Mouse (Mus musculus): ENCODE results near the gene Upk1b.

The Upk1b gene

DNA sequence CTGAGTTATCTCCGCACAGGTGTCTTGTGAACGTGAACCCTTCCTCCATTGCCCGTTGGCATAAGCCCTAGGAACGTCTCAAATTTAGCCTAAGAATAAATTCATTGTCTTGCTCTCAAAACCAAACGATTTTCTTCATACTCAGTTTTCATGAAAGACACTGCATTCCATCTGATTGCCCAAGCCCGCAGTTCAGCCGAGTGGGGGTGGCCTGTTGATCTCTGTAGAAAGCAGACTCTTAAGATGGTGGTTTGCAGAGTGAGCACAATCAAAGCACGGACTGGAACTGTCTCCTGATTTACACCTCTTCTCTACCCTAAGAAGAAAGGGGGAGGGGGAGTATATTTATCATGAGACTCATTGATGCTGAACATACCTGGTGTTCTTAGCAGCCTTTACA, 37.7 kb downstream of the Upk1b start:
- no peak for ATAC-seq (ENCODE audit: low TSS enrichment)

- ATAC-seq (ENCODE audit: low TSS enrichment), result no peak
These were observed 38.2 kb downstream of the Upk1b start for GRCm38 (mm10) chr16:38761972-38762371.

- ATAC-seq (ENCODE audit: low TSS enrichment), result no peak
These were observed 39.2 kb downstream of the Upk1b start for GRCm38 (mm10) chr16:38760834-38761375.

GRCm38 (mm10) chr16:38760239-38760638, 39.9 kb downstream of the Upk1b start:
- ATAC-seq (ENCODE audit: low TSS enrichment), result no peak

GRCm38 (mm10) chr16:38758104-38758861, 41.8 kb downstream of the Upk1b start:
- no peak; the same call in 1 of the 2 replicates for ATAC-seq (ENCODE audit: low TSS enrichment)

DNA sequence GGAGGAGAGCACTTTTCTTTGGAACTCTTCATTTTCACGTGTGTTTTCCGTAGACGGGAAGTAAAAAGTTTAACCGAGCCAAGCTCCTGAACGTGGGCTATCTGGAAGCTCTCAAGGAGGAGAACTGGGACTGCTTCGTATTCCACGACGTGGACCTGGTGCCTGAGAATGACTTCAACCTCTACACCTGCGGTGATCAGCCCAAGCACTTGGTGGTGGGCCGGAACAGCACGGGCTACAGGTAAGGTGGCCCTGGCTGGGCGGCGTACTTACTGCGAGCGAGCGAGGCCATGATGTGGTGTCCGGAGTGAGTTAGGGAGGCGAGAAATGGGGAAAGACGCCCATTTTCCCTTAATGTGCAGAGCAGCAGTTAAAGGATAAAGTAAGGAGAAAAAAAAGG, 42.5 kb downstream of the Upk1b start:
- ATAC-seq (ENCODE audit: low TSS enrichment), result no peak

DNA sequence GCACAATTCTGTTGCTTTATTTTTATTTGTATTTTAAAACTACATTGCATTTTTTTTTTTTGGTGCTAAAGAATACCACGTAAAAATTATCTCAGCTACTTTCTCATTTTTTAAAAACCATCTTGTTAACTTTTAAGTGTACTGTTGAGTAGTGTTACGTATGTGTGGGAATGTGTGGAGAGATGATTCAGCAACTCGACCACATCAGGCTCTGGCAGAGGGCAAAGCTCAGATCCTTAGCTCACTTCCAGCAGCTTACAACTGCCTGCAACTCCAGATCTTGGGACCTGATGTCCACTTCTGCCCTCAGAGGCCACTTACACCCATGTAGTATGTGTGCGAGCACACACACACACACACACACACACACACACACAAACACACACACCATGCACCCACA, 43.6 kb downstream of the Upk1b start:
- no peak for ATAC-seq (ENCODE audit: low TSS enrichment)

- ATAC-seq (ENCODE audit: low TSS enrichment), result no peak
These were observed 44.0 kb downstream of the Upk1b start for GRCm38 (mm10) chr16:38756177-38756503.

DNA sequence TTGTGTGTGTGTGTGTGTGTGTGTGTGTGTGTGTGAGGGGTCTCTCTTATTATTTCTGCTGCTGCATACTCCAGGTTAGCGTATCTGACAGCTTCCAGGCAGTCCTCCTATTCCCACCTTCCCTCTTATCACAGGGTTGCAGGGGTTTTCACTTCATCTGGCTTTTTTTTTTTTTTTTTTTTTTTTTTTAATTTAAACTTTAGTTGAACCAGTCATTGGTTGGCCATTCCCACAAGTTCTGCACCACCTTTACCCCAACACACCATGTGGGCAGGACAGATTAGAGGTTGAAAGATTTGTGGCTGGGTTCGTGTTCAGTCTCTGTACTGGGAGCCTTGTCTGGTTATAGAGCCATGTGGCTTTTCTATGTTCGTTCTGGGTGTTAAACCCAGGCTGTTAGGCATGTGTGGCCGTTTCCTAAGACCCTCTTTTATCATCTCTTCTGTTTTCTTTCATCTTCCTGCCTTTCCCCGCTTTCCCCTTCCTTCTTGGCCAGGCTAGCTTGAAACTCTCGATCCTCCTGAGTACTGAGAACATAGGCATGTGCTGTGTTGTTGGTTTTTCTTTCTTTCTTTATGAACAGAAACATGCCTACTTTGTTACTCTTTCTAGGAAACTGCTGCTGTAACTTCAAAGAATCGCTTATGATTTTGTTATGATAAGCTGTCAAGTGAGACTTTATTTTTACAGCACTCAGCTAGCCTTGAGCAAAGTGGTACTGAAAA, 44.5 kb downstream of the Upk1b start:
- no peak for ATAC-seq (ENCODE audit: low TSS enrichment)

DNA sequence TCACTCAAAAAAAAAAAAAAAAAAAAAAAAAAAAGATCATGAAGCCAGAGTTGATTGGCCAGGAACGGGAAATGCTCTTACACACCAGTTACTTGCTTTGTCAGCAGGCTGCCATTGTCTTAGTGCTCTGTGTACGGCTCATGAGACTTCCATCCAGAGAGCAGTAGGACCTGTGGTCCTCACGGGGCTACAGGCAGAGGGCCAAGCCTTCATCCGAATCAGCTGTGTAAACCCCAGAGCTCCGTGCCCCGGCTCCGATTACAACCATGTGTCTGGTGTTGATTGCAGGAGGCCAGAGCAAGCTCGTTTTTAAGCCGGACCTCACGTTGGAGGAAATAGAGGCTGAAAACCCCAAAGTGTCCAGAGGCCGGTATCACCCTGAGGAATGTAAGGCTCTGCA, 46.5 kb downstream of the Upk1b start:
- no peak for ATAC-seq (ENCODE audit: low TSS enrichment)

GRCm38 (mm10) chr16:38750803-38751202, 49.3 kb downstream of the Upk1b start:
- no peak for ATAC-seq (ENCODE audit: low TSS enrichment)

GRCm38 (mm10) chr16:38743941-38744673, 56.0 kb downstream of the Upk1b start:
- ATAC-seq (ENCODE audit: low TSS enrichment), result no peak

- peak; percentile 68 for ATAC-seq (ENCODE audit: low TSS enrichment)
These were observed 57.4 kb downstream of the Upk1b start for GRCm38 (mm10) chr16:38742659-38743131.

DNA sequence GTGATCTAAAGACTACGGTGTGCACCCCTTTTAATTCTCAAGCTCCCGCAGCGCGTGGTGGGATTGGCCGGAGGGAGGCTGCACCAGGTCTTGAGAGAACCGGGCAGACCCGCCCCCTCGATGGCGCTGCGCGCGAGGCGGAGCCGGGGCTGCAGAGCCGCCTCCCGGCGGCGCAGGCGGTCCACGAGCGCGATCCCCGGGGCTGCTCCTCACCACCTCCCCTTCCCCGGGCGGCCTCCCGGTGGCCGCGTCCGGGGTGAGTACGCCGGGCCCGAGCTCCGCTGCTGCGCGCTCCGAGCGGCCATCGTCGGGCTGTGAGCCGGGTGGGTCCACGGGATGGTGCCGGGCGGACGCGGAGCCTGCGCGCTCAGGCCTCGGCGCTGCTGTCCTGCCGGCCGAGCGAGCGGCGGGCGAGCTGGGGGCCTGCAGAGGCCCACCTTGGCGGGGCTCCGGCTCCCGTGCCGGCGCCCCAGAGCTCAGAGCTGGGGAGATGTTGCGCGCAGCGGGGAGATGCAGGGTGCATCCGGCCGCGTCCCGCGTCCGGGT, 57.9 kb downstream of the Upk1b start, which contains the start of gene B4galt4:
TSS of gene B4galt4 (plus strand) at position 152 of the 546 bp plus-strand sequence.
- ATAC-seq (ENCODE audit: low TSS enrichment), result peak; percentile 96

GRCm38 (mm10) chr16:38741204-38741903, 58.8 kb downstream of the Upk1b start:
- no peak for ATAC-seq (ENCODE audit: low TSS enrichment)

- ATAC-seq (ENCODE audit: low TSS enrichment), result no peak
These were observed 69.2 kb downstream of the Upk1b start for GRCm38 (mm10) chr16:38730921-38731320.

DNA sequence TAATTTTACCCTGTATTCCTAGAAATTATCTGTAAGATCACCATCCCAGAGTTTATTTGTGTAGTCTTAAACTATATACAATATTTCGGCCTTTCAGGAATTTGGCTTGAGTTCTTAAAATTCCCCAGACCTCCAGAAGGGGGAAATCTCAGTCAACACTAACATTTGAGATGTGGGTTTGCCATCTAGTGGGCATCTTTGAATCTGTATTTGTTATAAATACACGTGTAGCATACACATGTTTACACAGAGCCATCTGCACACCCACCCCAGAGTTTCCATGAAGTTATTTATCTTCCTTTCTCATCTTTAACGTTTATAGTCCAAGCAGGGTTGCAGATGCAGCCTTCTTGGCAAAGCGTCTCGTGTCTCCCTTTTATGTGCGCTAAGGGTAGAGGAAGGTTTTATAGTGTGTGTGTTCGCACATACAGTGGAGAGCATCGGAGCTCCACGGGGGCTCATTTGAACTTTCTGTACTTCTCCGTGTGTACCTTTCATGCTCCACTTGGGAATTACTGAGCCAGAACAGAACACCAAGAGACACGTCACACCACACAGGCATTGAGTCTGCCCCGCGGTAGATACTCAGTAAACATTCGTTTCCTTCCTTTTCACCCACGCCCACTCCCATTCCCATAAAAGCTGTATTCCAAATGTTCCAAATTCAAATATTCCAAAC, 70.4 kb downstream of the Upk1b start:
- peak; percentile 91 for ATAC-seq (ENCODE audit: low TSS enrichment)

- 0 out of 2 replicates have a peak, but pooled peaks have one; percentile 1 for ATAC-seq (ENCODE audit: low TSS enrichment)
These were observed 71.0 kb downstream of the Upk1b start for GRCm38 (mm10) chr16:38729139-38729538.

- ATAC-seq (ENCODE audit: low TSS enrichment), result no peak
These were observed 71.5 kb downstream of the Upk1b start for GRCm38 (mm10) chr16:38728576-38729132.

DNA sequence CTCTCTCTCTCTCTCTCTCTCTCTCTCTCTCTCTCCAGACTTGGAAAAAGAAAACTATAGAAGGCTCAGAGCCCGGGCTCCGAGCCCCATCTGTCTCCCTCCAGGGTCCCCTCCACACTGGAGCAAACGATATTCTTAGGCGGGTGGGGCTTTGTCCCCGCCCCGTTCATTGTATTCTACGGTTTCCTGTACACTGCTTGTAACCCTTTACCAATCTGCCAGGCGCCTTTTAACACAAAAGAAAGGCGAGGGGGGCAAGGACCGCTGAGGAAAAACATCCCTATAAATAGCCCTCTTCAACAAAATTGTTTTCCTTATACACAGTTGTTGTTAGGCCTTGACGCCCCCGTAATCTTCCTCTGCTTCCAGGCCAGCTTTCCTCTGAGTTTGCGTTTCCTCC, 75.2 kb downstream of the Upk1b start:
- ATAC-seq (ENCODE audit: low TSS enrichment), result no peak

All from frontal cortex, adult (tissue).